Mouse (Mus musculus) liver, embryonic 18 days (tissue): ENCODE results near the gene Plcb2. TPM values are rescaled to one million over a fixed set of nuclear protein-coding genes. Genes with fewer than 3 reads are reported as not detected.

Experiments
- polyA plus RNA-seq: library from polyadenylated mRNA; depleted of rRNA; stranded (reverse); fragments of >200 nt; gene quantifications from 2 replicates; pipeline ENCODE4 v1.2.3, GENCODE M21; 2012; rRNA removed

Gene Plcb2
- polyA plus RNA-seq, result 4.8 and 7.0 TPM in 2 replicates

GRCm38 (mm10) chr2:118728337-118728736, at the start of gene Plcb2:
Plcb2 (minus strand) TSS chr2:118728438.

GRCm38 (mm10) chr2:118772158-118772874, 44.1 kb upstream of the Plcb2 start, which contains the start of gene Phgr1:
Phgr1 (plus strand) TSS chr2:118772769.

GRCm38 (mm10) chr2:118761906-118762783, 33.9 kb upstream of the Plcb2 start, which contains the start of gene Ccdc9b:
Ccdc9b (minus strand) TSS chr2:118762661.

GRCm38 (mm10) chr2:118745232-118745884, 17.1 kb upstream of the Plcb2 start, which contains the start of gene Inafm2:
Inafm2 (plus strand) TSS chr2:118745758.

GRCm38 (mm10) chr2:118703913-118704730, 24.1 kb downstream of the Plcb2 start, which contains the start of gene Ankrd63:
Ankrd63 (minus strand) TSS chr2:118703963.

GRCm38 (mm10) chr2:118662902-118663803, 65.1 kb downstream of the Plcb2 start, which contains the start of gene Pak6:
Pak6 (plus strand) TSS chr2:118663303.

Other genes with a start within 250 kb of the Plcb2 start
- gene Srp14, start 248.7 kb downstream of the Plcb2 start, polyA plus RNA-seq, result 74.7 and 76.9 TPM in 2 replicates
- gene Bmf, start 178.8 kb downstream of the Plcb2 start, polyA plus RNA-seq, result 1.8 and 2.4 TPM in 2 replicates
- 16.4 and 18.4 TPM in 2 replicates for gene Bub1b, start 130.2 kb downstream of the Plcb2 start, polyA plus RNA-seq
- gene Pak6, start 65.1 kb downstream of the Plcb2 start, polyA plus RNA-seq, result 0.22 and 0.24 TPM in 2 replicates
- gene Ankrd63, start 24.5 kb downstream of the Plcb2 start, polyA plus RNA-seq, result 0.08 and 0.17 TPM in 2 replicates
- 4.7 and 5.1 TPM in 2 replicates for gene Inafm2, start 17.3 kb upstream of the Plcb2 start, polyA plus RNA-seq
- gene Ccdc9b, start 34.2 kb upstream of the Plcb2 start, polyA plus RNA-seq, result 0.90 and 1.00 TPM in 2 replicates
- not detected in 2 replicates for gene Phgr1, start 44.3 kb upstream of the Plcb2 start, polyA plus RNA-seq
- gene Disp2, start 51.3 kb upstream of the Plcb2 start, polyA plus RNA-seq, result 0.10 and 0.11 TPM in 2 replicates
- 24.7 and 25.4 TPM in 2 replicates for gene Knstrn, start 85.6 kb upstream of the Plcb2 start, polyA plus RNA-seq
- 66.9 and 78.6 TPM in 2 replicates for gene Ivd, start 133.5 kb upstream of the Plcb2 start, polyA plus RNA-seq
- gene Bahd1, start 171.9 kb upstream of the Plcb2 start, polyA plus RNA-seq, result 4.2 and 5.0 TPM in 2 replicates
- gene Chst14, start 198.1 kb upstream of the Plcb2 start, polyA plus RNA-seq, result 4.7 and 5.1 TPM in 2 replicates